Mouse (Mus musculus) ES-E14 (cell line): ENCODE data around the gene Cux2. TPM values are rescaled to one million over a fixed set of nuclear protein-coding genes. Genes with fewer than 3 reads are reported as not detected.

Experiments
- DNase-seq: peaks from one replicate; pipeline ENCODE4 v3.0.0-alpha.2; 2013; ENCODE audit warnings: low read depth, low spot score
- H3K27ac ChIP-seq: 2 replicates; pipeline ENCODE4 v1.5.1; 2012; ENCODE audit warnings: low read depth, mild to moderate bottlenecking, low read length, moderate library complexity, mixed read lengths; ENCODE audit not compliant: poor library complexity, insufficient read depth, severe bottlenecking
- H3K36me3 ChIP-seq: 2 replicates; pipeline ENCODE4 v1.6.1; 2012; ENCODE audit warnings: mild to moderate bottlenecking, low read length, moderate library complexity, mixed read lengths; ENCODE audit not compliant: control insufficient read depth, poor library complexity, insufficient read depth, severe bottlenecking
- H3K4me1 ChIP-seq, 2 experiments: fragments of 150-350 bp in 1 of 2; sonication (generic) in 1 of 2; 2 replicates each; pipeline ENCODE4 v1.6.1; 2012; ENCODE audit warnings: low read length in 2 of 2, mild to moderate bottlenecking in 1 of 2, mixed read lengths in 1 of 2; ENCODE audit not compliant: control insufficient read depth in 2 of 2, insufficient read depth in 2 of 2, poor library complexity in 1 of 2
- H3K4me3 ChIP-seq, 2 experiments: fragments of 150-350 bp in 1 of 2; sonication (generic) in 1 of 2; 2 replicates each; pipeline ENCODE4 v1.5.1; 2012; ENCODE audit warnings: low read length in 2 of 2, low read depth in 1 of 2, mild to moderate bottlenecking in 1 of 2, mixed read lengths in 1 of 2; ENCODE audit not compliant: insufficient read depth in 1 of 2, poor library complexity in 1 of 2, severe bottlenecking in 1 of 2
- H3K9ac ChIP-seq: 2 replicates; pipeline ENCODE4 v1.6.1; 2012; ENCODE audit warnings: low read depth, mild to moderate bottlenecking, low read length, mixed read lengths; ENCODE audit not compliant: poor library complexity, insufficient read depth, severe bottlenecking
- H3K9me3 ChIP-seq: fragments of 150-350 bp; sonication (generic); 2 replicates; pipeline ENCODE4 v1.6.1; 2012; ENCODE audit warnings: low read depth, mild to moderate bottlenecking, low read length; ENCODE audit not compliant: control insufficient read depth, insufficient read depth
- CHD2 ChIP-seq: IDR thresholded peaks from 2 replicates; pipeline ENCODE4 v1.6.1; 2014; ENCODE audit warnings: mild to moderate bottlenecking, low read depth, low read length, inconsistent platforms
- HCFC1 ChIP-seq: IDR thresholded peaks from 2 replicates; pipeline ENCODE4 v1.6.1; 2012; ENCODE audit warnings: low read length, inconsistent platforms, borderline replicate concordance; ENCODE audit not compliant: insufficient read depth
- MAFK ChIP-seq: IDR thresholded peaks from 2 replicates; pipeline ENCODE4 v1.6.1; 2014; ENCODE audit warnings: mild to moderate bottlenecking, low read depth, low read length, inconsistent platforms; ENCODE audit not compliant: insufficient read depth
- ZC3H11A ChIP-seq: IDR thresholded peaks from 2 replicates; pipeline ENCODE4 v1.6.1; 2012; ENCODE audit warnings: low read depth, mild to moderate bottlenecking, inconsistent platforms, low read length, borderline replicate concordance
- ZNF384 ChIP-seq: IDR thresholded peaks from 2 replicates; pipeline ENCODE4 v1.6.1; 2012; ENCODE audit warnings: low read depth, low read length, inconsistent platforms
- in situ Hi-C, 2 experiments: fragments of 600-800 bp; cut with MboI; formaldehyde crosslinking; loops; one replicate each; pipeline ENCODE4 v1.15.1; 2025; ENCODE audit warnings: low sequenced_read_pairs in 2 of 2, inconsistent platforms in 1 of 2; ENCODE audit not compliant: unreplicated experiment in 2 of 2
- total RNA-seq: library from RNA; depleted of rRNA; stranded (reverse); fragments of 300-350 nt; gene quantifications from 2 replicates; pipeline ENCODE4 v1.2.3, GENCODE M21; 2012

Gene Cux2
- total RNA-seq, 1 experiment: 1.8 TPM

DNA sequence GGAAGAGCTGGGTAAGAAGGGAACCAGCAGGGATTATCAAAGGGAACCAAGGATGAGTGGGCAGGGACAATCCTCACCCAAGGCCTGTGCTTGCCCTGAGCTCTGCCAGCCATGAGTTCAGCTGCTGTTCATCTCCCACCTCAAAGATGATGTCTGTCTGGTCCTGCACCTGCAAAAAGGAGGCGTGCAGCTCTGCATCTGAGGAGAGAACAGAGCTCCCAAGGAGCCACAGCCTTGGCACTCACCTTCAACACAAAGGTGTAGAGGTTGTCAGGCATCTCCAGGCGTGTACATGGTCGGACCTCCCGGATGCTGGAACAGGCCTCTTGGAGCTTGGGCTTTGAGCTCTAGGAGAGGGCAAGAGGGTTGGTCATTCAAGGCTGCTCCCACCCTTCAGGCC lies 231.0 kb downstream of the Cux2 start:
- in situ Hi-C loops: no loop called here
- Histone ChIP-seq H3K36me3 (peaks cover 46% of the 10 kb centered on the region), H3K9ac (no peak overlapping the region), H3K9me3 (no peaks in the 10 kb centered on the region), H3K4me1 (peaks cover 0 to 2% of the 10 kb centered on the region in 2 experiments; a peak in 1 of 4 replicates), H3K27ac (no peak overlapping the region), H3K4me3 (no peak overlapping the region)
- DNase-seq: no peak
- no peak for TF ChIP-seq HCFC1
- no peak for TF ChIP-seq MAFK
- TF ChIP-seq ZC3H11A: no peak
- no peak for TF ChIP-seq CHD2
- no peak for TF ChIP-seq ZNF384

GRCm38 (mm10) chr5:121818401-121818800 lies 231.5 kb downstream of the Cux2 start:
- DNase-seq: no peak
- no peak overlapping the region for H3K9ac ChIP-seq
- peaks cover 51% of the 10 kb centered on the region for H3K36me3 ChIP-seq
- no peaks in the 10 kb centered on the region for H3K9me3 ChIP-seq
- in situ Hi-C loops: no loop called here
- peaks cover 0 to 6% of the 10 kb centered on the region in 2 experiments; a peak in 1 of 4 replicates for H3K4me1 ChIP-seq
- H3K4me3 ChIP-seq: no peak overlapping the region
- H3K27ac ChIP-seq: no peak overlapping the region
- TF ChIP-seq ZNF384: no peak
- no peak for TF ChIP-seq CHD2
- TF ChIP-seq ZC3H11A: no peak
- TF ChIP-seq HCFC1: no peak
- TF ChIP-seq MAFK: no peak

DNA sequence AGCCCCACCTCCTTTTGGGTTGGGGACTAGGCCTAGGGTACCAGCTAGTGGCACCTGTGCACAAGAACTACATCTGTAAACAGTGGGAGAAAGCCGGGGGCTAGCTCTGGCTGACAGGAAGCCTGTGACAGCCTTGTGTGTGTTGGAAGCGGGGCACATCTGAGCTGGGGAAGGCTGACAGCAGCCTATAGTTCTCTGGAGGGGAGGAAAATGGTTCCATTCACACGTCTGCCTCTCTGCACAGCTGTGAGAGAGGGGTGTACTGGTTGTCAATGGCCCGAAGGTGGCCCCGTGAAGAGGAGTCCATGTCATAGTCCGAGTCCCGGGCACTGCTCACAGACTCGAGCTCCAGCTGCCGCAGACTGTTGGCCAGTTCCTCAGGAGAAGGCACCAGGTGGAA lies 232.4 kb downstream of the Cux2 start:
- Histone ChIP-seq H3K27ac (no peak overlapping the region), H3K36me3 (peaks cover 59% of the 10 kb centered on the region), H3K9ac (no peak overlapping the region), H3K9me3 (no peaks in the 10 kb centered on the region), H3K4me1 (peaks cover 0 to 8% of the 10 kb centered on the region in 2 experiments; a peak in 2 of 4 replicates), H3K4me3 (no peak overlapping the region)
- no peak for DNase-seq
- TF ChIP-seq CHD2: no peak
- no peak for TF ChIP-seq ZC3H11A
- TF ChIP-seq ZNF384: no peak
- TF ChIP-seq MAFK: no peak
- no peak for TF ChIP-seq HCFC1
- in situ Hi-C loops: no loop called here

DNA sequence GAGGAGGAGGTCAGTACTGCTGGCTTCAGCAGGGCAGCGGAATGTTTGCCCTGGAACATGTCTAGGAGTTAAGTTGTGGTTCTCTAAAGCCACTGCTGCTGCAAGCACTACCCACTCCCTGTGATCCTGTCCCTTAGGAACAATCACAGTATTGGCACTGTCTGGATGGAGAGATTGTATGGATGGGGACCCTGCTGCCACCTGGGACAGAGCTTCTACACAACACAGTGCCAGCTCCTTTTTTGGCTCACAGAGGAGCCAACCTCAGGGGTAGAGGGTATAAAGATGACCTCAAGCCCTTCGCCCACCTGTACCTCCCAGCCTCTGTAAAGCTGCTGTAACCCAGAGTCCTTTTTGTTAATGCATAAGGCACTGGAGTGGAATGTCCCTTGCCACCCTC lies 233.3 kb downstream of the Cux2 start:
- Histone ChIP-seq H3K27ac (no peak overlapping the region), H3K36me3 (peaks cover 68% of the 10 kb centered on the region), H3K4me1 (peaks cover 0 to 10% of the 10 kb centered on the region in 2 experiments; a peak in 2 of 4 replicates), H3K4me3 (no peak overlapping the region), H3K9ac (no peak overlapping the region), H3K9me3 (no peaks in the 10 kb centered on the region)
- TF ChIP-seq MAFK (no peak), HCFC1 (no peak), CHD2 (no peak), ZNF384 (no peak), ZC3H11A (no peak)
- in situ Hi-C loops: no loop called here
- DNase-seq: no peak

GRCm38 (mm10) chr5:121815867-121816380 lies 234.0 kb downstream of the Cux2 start:
- Histone ChIP-seq H3K27ac (no peak overlapping the region), H3K9ac (no peak overlapping the region), H3K9me3 (no peaks in the 10 kb centered on the region), H3K4me3 (no peak overlapping the region), H3K36me3 (peaks cover 74% of the 10 kb centered on the region), H3K4me1 (peaks cover 0 to 10% of the 10 kb centered on the region in 2 experiments; a peak in 2 of 4 replicates)
- in situ Hi-C loops: no loop called here
- TF ChIP-seq CHD2 (no peak), ZC3H11A (no peak), ZNF384 (no peak), MAFK (no peak), HCFC1 (no peak)
- no peak for DNase-seq
